Mouse (Mus musculus) ES-Bruce4 (cell line): ENCODE results near the gene Cbx6.

Experiments used
- CTCF ChIP-seq: IDR thresholded peaks from one replicate; pipeline ENCODE4 v1.8.1; 2011; ENCODE audit warnings: low read depth, low read length
- POLR2A ChIP-seq: IDR thresholded peaks from one replicate; pipeline ENCODE4 v1.8.1; 2011; ENCODE audit warnings: low read length; ENCODE audit not compliant: insufficient read depth

- TF ChIP-seq POLR2A (no peak), CTCF (no peak)
These were observed 36.8 kb downstream of the Cbx6 start for GRCm38 (mm10) chr15:79797680-79798079.
